Mouse (Mus musculus): ENCODE measurements around the gene Gm4559.
"Not testable (repeated sequence)": the region's sequence is repeated elsewhere in the genome, so short reads cannot be mapped to it uniquely, and the experiment has no call there.

The Gm4559 gene

DNA sequence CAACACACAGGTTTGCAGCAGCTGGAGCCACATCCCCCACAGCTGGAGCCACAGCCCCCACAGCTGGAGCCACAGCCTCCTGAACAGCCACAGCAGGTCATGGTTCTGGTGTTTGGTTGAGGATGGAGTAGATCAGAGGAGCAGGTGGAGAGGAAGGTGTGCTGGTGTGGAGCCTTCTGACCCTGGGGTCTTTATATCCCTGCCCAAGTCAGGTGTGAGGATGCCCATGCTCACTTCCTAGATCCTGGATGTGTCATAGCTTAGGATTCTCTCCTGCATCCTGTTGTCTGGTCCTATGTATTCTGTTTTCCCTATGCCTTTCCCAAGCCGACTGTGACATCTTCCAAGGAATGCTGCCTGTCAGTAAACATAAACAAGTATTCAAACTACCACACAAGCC is 15.9 kb downstream of the Gm4559 start, which contains the start of gene Gm2431:
Gm2431 (minus strand) TSS at position 101 of the 400 bp plus-strand sequence.
- not testable (repeated sequence) for DNase-seq

DNA sequence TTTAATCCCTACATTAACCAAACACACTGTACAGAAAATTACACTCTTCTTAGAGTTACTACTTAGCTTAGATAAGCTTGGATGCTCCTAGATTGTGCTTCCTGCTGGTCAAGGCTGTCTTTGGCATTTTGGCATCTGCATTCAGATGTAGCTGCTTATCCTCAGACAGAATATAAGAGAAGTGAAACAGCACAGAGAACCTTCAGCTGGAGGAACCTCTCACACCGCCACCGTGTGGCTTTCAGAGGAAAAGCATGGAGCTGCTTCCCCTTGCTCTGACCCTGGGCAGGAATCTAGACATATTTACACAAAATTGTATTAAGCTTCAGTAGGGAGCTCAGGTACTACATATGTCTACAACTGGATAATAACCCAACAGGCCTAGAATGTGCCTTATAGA is 18.6 kb downstream of the Gm4559 start:
- DNase-seq = peak; percentile 66 to 70

DNA sequence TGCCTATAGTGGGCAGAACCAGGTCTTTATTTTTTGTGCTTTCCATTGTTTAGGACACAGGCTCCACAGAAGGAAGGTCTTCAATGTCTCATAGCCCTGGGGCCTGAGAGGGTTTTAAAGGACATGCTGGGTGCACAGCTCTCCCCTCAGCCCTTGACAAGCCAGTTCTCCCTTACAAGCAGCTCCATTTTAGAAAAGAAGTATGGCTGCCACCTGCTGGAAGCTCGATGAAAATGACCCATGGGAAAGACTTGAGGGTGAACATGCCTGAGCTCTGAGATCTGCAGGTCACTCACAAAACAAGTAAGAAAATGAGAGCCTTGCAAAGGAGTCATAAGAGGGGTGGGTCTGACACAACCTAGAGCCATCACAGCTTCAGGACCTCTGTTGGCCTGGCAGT is 24.3 kb downstream of the Gm4559 start:
- peak; percentile 76 to 80 for DNase-seq

DNA sequence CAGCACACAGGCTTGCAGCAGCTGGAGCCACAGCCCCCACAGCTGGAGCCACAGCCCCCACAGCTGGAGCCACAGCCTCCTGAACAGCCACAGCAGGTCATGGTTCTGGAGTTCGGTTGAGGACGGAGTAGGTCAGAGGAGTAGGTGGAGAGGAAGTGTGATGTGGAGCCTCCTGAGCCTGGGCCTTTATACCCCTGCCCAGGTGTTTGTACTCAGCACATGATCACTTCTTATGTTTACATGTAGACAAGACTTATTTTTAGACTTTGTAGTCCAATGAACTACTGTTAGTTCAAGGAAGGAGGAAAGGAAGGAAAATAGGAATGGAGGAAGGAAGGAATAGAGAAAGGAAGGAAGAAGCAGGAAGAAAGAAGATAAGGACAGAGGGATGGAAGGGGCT is 33.2 kb downstream of the Gm4559 start, which contains the start of gene Gm40460:
Gm40460 (minus strand) TSS at position 101 of the 400 bp plus-strand sequence.
- DNase-seq = no peak

DNA sequence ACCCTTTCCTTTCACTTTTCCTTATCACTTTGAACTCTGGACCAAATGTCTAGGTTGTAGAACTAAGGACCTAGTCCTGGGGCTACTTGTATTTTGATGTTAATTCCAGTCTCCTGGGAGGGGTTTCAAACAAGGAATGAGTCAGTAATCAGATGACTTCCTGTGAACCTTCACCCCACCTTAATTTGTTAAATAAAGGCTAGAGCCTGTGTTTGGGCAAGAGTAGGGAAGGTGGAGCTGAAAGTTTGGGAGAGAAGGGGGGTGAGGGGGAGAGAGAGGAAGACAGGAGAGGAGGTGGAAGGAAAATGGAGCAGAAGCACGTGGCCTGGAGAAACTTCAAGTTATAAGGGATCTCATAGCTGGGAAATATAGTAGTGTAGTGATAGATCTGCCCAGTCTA is 42.6 kb downstream of the Gm4559 start:
- DNase-seq = no peak

DNA sequence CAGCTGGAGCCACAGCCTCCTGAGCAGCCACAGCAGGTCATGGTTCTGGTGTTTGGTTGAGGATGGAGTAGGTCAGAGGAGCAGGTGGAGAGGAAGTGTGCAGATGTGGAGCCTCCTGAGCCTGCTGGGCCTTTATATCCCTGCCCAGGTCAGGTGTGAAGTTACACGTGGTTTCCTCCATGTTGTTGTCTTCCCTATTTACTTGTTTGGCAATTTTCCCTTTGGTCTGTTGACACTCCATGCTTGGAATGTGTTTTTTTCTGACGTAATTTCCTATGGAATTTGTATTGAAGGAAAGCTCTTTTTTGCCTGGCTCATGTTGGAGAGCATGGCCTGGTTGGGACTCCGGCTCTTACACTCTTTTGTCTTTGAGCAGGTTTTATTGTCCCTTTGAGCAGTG is 44.3 kb downstream of the Gm4559 start, which contains the start of gene Krtap5-5:
Krtap5-5 (minus strand) TSS at position 101 of the 400 bp plus-strand sequence.
- DNase-seq = not testable (repeated sequence)

DNA sequence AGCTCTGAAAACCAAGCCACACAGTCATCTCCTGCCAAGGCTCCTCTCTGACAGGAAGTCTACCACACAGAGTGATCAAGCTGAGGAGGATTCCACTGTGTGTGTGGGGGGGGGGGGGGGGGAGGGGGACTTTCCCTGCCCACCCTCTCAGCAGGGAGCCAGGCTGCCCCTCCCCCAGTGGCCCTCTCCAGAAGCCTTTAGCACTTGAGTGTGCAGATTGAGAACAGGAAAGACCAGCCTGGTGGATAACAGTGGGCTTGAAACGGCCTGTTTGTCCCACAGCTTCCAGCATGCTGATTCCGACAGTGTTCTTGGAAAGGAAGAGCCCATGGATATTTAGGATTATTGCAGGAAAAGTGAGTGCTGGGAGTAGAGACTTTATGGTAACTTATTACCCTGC is 49.6 kb downstream of the Gm4559 start:
- peak; percentile 20 to 25 for DNase-seq

Data from cerebellum, postnatal 10 days (tissue).